Mouse (Mus musculus): ENCODE measurements around the gene Prss16.

Gene Prss16

GRCm38 (mm10) chr13:22007121-22007510 lies 2.4 kb downstream of the Prss16 start:
- DNase-seq (ENCODE audit: low read depth, low spot score), result no peak

GRCm38 (mm10) chr13:22006334-22007120 lies 3.0 kb downstream of the Prss16 start:
- DNase-seq (ENCODE audit: low read depth, low spot score), result peak; percentile 83

GRCm38 (mm10) chr13:22005605-22006333 lies 3.8 kb downstream of the Prss16 start:
- peak; percentile 86 for DNase-seq (ENCODE audit: low read depth, low spot score)

DNA sequence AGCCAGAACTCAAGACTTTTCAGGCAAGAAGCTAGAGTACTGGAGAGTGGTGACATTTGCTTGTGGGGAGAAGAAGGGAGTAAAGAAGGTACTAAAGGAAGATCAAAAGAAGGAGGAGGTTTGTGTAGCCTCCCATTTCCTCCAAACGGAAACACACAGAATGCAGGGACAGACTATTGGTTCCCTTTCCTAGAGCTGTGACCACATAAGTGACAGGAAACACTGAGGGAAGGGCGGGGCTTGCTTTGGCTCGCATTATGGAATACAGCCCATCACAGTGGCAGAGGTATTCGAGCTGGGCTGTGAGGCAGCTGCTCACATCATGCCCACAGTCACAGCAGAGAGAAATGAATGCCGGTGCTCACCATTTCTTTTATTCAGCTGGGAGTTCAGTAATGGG lies 7.7 kb downstream of the Prss16 start:
- peak; percentile 71 for DNase-seq (ENCODE audit: low read depth, low spot score)

DNA sequence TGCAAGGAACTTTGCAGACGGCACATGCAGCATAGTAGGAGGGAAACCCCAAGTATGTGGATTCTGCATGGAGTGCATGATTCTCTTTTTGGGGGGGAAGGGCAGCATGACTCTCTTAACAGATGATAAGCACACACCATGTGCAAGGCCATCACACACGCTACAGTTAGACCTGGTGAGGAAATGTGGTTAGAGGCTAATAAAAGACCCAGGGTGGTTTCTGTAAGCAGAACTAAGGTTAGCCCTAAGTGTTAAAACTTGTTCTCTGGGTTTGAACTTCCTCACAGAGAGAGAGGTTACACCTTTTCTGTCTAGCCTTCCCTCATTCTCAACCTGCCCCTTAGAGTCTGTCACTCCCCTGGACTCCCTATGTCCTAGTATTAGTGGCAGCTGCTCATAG lies 8.2 kb downstream of the Prss16 start:
- DNase-seq (ENCODE audit: low read depth, low spot score), result no peak

- no peak for DNase-seq (ENCODE audit: low read depth, low spot score)
Observed at GRCm38 (mm10) chr13:21999147-21999546, 10.4 kb downstream of the Prss16 start.

DNA sequence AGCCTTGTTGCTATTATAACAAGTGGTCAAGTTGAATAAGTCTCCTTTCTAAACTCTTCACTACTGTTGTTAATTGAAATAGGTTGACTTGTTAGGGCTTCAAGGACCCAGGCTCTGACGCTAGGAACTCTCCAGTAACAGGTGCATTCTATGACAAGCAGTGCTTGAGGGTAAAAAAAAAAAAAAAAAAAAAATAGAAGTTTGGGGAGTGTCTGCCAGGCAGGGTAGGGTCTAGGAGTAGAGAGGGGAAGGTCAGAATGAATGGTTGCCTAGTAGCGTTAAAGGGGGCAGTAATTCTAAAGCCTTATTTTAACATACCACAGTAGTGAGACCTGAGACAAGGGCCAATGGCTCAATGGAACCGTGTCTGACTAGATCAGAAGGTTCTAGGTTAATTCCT lies 11.1 kb downstream of the Prss16 start:
- no peak for DNase-seq (ENCODE audit: low read depth, low spot score)

- no peak for DNase-seq (ENCODE audit: low read depth, low spot score)
Observed at GRCm38 (mm10) chr13:21997821-21998220, 11.7 kb downstream of the Prss16 start.

DNA sequence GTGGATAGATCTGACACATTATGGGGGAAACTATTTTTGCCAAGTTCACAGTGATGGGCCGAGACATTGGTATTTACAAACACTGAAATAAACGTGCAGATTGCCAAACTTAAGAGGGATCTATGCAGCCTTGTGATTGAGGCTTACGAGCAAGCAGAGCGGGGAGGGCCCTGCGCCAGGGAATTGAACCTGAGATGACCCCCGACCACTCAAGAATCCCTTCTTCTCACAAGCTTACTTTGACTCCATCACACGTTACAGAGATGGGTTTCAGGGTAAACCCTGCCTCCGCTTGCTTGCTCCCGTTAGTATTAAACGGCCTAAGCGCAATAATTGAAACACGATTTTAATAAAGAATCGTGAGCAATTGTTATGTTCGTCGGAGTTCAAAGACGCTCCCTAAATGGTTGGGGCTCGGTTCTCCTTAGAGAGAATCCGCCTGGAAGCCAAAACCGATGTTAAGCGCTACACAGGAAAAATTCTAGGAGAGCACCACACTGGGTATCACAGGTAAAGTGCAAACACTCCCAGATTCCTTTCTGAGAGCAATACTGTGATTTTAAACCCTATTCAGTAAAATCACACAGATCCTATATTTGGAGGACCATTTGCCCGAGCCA lies 12.2 kb downstream of the Prss16 start:
- no peak for DNase-seq (ENCODE audit: low read depth, low spot score)

GRCm38 (mm10) chr13:21996840-21997185 lies 12.7 kb downstream of the Prss16 start:
- peak; percentile 14 for DNase-seq (ENCODE audit: low read depth, low spot score)

GRCm38 (mm10) chr13:21996101-21996839 lies 13.3 kb downstream of the Prss16 start:
- peak; percentile 61 for DNase-seq (ENCODE audit: low read depth, low spot score)

DNA sequence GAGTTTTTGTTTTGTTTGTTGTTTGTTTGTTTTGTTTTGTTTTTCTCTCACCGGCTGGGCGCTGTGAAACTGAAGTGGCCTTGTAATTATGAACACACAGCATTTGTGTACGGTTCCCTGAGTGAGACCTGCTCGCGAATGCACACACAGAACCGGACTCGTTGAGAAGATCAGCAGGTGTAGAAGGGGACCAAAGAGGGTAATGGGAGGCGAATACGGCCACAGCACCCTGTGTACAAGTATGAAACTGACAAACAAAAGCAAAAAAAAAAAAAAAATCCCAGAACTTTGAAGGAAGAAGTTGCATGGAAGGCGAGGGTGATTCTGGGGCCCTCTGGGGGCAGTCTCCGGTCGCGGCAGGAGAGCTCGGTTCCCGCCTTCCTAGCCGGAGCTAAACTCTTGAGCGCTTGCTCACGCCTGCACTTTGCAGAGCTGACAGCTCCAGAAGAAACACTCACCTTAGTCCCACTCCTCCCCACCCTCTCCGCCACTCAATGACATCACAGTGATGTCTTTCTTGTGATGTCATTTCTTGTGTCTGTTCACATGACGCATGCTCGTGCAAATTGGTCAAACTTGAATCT lies 14.1 kb downstream of the Prss16 start:
- DNase-seq (ENCODE audit: low read depth, low spot score), result peak; percentile 62

GRCm38 (mm10) chr13:21994896-21995295 lies 14.6 kb downstream of the Prss16 start:
- no peak for DNase-seq (ENCODE audit: low read depth, low spot score)

DNA sequence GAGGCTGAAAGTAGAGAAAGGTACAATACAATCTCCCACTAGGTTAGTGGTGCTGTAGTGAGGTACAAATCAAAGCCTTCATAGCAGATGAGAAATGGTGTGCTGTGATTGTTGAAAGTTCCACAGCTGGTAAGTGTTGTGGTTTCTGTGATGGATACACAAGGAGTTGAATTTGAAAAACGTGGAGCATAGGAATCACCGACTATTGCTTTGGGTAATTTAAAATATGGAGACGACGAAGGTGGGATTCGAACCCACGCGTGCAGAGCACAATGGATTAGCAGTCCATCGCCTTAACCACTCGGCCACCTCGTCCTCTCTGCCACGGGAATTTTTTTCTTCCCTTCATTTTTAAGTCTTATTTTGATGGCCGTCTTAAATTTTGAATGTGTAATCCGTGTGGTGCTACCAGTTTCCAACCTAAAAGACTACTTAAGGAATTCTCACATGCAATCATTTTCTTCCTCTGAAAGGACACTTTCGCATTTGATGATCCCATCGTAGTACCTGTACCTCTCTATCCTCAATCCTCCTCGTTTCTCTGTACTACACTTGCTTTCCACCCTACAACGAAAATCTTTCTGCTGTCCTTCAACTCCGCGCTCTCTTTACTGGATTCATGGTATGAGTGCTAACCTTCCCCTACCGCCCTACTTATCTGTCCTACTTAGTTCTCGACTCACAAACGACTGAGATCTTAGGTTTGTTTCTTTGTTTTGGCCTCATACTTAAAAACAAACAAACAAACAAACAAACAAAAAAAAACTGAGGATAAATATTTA lies 15.4 kb downstream of the Prss16 start:
- peak; percentile 27 for DNase-seq (ENCODE audit: low read depth, low spot score)

GRCm38 (mm10) chr13:21992550-21992949 lies 17.0 kb downstream of the Prss16 start:
- no peak for DNase-seq (ENCODE audit: low read depth, low spot score)

DNA sequence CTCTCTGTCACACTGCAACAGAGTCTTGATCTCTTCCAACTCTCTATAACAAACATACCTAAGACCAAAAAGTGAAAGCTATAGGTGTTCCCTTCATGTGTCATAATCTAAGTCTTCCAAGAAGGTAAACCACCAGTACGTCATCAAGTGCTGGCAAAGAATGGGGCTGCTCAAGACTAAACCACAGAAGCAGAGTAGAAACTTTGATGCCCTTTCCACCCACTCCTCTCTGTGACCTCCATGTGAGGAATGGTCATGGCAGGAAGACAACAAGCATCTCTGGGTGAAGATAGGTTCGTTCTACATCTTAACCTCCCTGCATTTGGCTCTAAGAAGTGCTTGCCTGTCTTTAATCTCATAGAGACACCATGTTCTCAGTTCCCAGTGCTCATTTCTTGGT lies 25.1 kb downstream of the Prss16 start:
- DNase-seq (ENCODE audit: low read depth, low spot score), result peak; percentile 61

- DNase-seq (ENCODE audit: low read depth, low spot score), result no peak
Observed at GRCm38 (mm10) chr13:21981803-21982193, 27.7 kb downstream of the Prss16 start.

DNA sequence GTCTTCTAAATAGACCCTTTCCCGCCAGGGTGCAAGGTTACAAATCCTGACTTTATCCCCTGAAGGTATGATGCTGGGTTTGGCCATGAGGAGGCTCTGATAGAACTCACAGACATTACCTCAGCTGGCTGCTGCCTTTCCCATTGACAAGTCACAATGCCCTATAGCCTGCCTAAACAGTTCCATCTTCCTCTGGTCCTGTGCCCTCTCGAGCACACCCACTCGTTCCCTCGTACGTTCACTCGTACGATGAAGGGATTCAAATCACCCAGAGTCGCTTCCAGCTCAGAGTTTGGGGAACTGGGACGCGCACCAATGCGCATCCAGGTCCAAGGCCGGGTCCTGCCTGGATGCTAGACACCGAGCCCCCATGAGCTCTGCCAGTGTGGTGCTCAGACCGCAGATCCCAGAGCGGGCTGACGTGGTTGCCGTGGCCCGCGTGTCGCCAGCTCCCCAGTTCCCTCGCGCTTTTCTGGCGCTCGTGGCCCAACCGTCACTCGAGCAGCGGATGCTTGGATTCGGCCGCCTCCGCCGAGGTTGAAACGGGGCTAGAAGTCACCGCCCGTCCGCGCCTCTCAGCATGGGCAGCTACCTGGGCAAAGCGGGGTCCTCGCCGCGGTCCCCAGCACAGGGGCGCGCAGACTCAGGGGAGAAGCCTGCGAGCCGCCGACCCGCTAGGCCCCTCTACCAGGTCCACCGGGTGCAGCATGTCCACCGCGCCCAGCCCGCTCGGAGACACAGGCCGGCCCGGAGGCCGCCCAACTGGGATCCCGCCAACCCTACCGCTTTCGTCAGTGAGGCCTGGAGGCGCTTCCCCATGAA lies 28.4 kb downstream of the Prss16 start, which contains the start of gene Pom121l2:
Pom121l2 (plus strand) TSS at position 214 of the 822 bp plus-strand sequence.
- peak; percentile 29 for DNase-seq (ENCODE audit: low read depth, low spot score)

- DNase-seq (ENCODE audit: low read depth, low spot score), result peak; percentile 90
Observed at GRCm38 (mm10) chr13:21974726-21975473, 34.6 kb downstream of the Prss16 start.

All from CD4-positive helper T cell, adult 2 months (primary cell).